Mouse (Mus musculus) left cerebral cortex, adult 11 months (tissue): ENCODE data around the gene St7.
A peak's percentile ranks its signal among the peaks of the same experiment; 100 is the strongest.

Experiments used
- DNase-seq: peaks from one replicate; pipeline ENCODE4 v3.0.0; 2022; ENCODE audit warnings: low spot score

Gene St7

GRCm38 (mm10) chr6:17947130-17947831, 254.5 kb downstream of the St7 start:
- no peak for DNase-seq

- no peak for DNase-seq
Measured at GRCm38 (mm10) chr6:17949103-17949502, 256.4 kb downstream of the St7 start.

DNA sequence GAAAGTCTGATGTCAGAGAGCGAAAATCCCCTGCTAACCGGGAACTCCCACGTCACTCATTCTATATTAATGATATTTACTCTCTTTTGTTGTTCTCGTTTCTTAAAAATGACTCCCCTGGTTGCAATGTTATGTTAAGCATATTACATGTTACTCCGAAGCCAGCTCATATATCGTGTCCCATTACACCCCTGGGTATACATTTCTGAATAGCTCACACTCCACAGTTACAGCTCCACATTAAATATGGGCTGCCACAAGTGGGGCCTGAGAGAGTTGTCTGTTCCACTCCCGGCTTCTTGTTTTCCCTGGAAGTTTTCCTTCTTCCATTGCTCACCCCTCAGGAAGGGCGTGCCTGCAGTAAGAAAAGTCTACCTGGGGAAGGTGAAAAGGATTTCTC, 259.0 kb downstream of the St7 start:
- DNase-seq, result no peak

DNA sequence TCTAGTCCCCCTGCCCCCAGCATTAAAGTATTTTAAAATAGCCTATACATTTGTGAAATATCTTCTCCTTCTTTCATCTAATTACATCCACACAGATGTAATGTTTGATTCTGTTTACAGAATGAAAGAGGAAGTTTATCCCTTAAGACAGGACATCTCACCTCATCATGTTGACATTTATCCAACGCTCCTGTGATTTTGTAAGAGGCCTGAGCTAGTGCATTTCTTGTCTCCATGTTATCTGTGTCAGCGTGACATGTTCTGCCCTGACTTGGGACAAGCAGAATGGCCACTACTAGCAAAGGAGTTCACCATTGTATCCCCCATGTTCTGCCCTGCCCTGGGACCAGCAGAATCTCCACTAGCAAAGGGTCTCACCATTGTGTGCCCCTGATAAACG, 270.7 kb downstream of the St7 start:
- no peak for DNase-seq

GRCm38 (mm10) chr6:17968467-17969144, 275.9 kb downstream of the St7 start:
- no peak for DNase-seq

- DNase-seq, result no peak
Measured at GRCm38 (mm10) chr6:17969815-17970214, 277.1 kb downstream of the St7 start.

DNA sequence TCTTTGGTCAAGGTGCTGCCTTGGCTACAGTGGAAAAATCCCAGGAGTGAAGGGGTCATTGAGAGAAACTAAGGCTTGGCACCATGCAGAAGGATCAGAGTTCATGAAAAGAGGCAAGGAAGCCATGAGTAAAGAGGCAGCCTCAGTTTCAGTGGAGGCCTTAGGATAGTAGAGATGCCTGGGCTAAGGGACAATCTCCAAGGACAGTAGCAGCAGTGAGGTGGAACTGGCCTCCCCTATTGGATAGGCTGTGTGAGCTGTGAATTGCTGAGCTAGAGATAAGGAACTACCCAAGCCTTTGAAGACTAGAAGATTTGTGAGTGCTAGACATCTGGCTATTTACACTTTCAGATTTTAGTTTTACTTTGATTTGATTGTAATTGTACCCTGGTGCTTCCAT, 278.7 kb downstream of the St7 start:
- DNase-seq, result no peak

DNA sequence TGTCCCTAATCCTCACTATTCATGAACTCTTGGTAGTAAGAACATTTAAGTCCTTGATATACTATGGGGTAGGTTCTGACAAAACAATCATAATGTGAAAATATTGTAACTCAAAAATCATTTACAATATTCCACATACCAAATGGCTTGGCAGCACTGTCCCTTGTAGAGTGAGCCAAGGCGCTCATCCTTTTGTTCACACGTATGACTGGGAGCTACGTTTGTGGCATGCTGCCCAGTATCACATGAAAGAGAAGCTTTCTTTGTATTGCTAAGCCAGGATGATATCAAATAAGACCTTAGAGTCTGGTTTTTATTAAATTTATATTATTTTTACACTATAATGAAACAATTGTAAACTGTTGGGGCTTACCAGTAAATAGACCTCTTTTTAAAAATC, 281.7 kb downstream of the St7 start:
- DNase-seq, result no peak

DNA sequence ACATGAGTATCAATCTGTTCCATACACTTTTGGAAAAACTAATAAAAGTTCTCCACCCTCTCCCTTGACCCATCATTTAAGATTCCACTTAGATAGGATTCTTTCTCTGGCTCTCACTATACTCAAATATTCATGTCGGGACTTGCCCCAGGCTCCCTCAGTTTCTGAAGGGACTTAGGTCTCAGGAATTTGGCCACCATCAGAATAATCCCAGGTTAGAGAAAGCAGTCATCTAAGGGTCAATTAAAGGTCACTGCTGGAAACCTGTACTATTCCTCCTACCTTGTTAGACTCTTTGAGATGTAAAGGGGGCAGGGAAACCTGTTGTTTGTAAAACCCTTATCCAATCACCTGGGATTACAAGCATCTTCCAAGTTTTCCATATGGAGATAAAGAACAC, 284.4 kb downstream of the St7 start:
- no peak for DNase-seq

DNA sequence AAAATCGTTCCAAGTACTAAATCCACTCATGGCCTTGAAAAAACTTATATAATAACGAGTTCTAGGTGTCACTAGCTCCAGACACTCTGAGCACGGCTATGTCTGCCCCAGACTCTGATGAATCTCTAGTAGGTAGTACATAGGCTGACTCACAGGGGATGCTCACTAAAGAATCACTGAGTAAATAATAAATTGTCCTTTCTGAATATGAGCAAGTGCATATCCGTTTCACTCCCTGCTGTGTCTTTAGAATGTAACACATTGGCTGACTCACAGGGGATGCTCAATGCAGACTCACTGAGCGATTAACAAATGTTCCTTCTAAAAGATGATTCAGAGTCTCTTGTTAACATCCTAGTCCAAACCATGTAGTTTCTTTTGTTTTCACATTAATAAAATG, 285.6 kb downstream of the St7 start:
- peak; percentile 8 for DNase-seq

DNA sequence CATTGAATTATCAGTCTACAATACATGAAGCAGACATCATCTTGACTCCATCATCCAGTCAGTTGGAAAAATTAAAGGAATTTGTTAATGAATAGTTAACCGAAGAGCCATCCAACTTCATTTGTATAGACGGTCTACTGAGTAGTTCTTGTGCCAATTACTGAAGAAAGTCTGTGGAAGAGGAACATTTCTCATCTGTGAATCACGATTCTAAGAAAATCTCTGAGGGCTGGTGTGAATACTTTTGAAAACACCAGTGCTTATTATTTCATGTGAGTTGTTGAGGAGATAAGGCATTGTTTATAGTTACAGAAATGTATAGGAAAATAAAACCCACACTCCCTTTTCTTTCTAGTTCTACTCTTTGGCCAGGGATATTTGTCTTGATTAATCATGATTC, 286.1 kb downstream of the St7 start:
- DNase-seq, result no peak

- DNase-seq, result no peak
Measured at GRCm38 (mm10) chr6:17979361-17979760, 286.6 kb downstream of the St7 start.

- DNase-seq, result no peak
Measured at GRCm38 (mm10) chr6:17990173-17991028, 297.7 kb downstream of the St7 start.

DNA sequence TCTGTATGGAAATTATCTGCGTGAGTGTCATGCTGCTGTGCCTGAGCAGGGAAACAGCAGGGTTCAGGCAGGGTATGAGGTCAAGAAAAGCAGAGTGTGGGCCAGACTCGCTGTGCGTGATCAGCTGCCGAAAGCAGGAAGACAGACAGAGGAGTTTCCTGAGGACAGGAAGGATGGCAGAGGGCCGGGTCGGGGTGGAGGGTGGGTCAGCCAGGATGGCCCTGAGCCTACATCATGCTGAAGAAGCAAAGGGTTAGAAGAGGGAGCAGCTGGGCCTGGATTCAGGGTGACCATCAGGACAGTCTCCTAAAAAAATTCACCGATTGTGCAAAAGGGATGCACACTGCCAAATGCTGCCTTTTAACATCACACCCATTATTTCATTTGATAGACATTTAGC, 298.9 kb downstream of the St7 start:
- no peak for DNase-seq
